Mouse (Mus musculus) embryonic facial prominence, embryonic 14.5 days (tissue): Measurements from ENCODE around the gene Dstn. TPM values are rescaled to one million over a fixed set of nuclear protein-coding genes. Genes with fewer than 3 reads are reported as not detected.

Experiments used
- ATAC-seq: fragments of 200-750 bp; cut with Nextera tagmentation; 2 replicates; pipeline ENCODE4 v1.8.0; 2017; ENCODE audit warnings: low read depth, moderate number of reproducible peaks, moderate TSS enrichment
- DNase-seq: peaks from one replicate; pipeline ENCODE4 v3.0.0-alpha.2; 2015; ENCODE audit warnings: low spot score
- H3K27ac ChIP-seq: fragments of 300-500 bp; sonication (generic); replicated peaks from 2 replicates; pipeline ENCODE4 v1.5.1; 2014; ENCODE audit warnings: low read depth, mild to moderate bottlenecking, low read length, moderate library complexity
- H3K27me3 ChIP-seq: fragments of 300-500 bp; sonication (generic); replicated peaks from 2 replicates; pipeline ENCODE4 v1.6.1; 2014; ENCODE audit warnings: low read length; ENCODE audit not compliant: control insufficient read depth, insufficient read depth
- H3K36me3 ChIP-seq: fragments of 300-500 bp; sonication (generic); 2 replicates; pipeline ENCODE4 v1.6.1; 2014; ENCODE audit warnings: low read length, mixed read lengths; ENCODE audit not compliant: control insufficient read depth, insufficient read depth
- H3K4me1 ChIP-seq: fragments of 300-500 bp; sonication (generic); 2 replicates; pipeline ENCODE4 v1.6.1; 2014; ENCODE audit warnings: antibody characterized with exemption, low read length; ENCODE audit not compliant: control insufficient read depth, insufficient read depth
- H3K4me2 ChIP-seq: fragments of 300-500 bp; sonication (generic); 2 replicates; pipeline ENCODE4 v1.6.1; 2014; ENCODE audit warnings: low read depth, mild to moderate bottlenecking, low read length, moderate library complexity, mixed read lengths
- H3K4me3 ChIP-seq: fragments of 300-500 bp; sonication (generic); 2 replicates; pipeline ENCODE4 v1.5.1; 2014; ENCODE audit warnings: low read depth, mild to moderate bottlenecking, low read length
- H3K9ac ChIP-seq: fragments of 300-500 bp; sonication (generic); 2 replicates; pipeline ENCODE4 v1.6.1; 2014; ENCODE audit warnings: low read depth, mild to moderate bottlenecking, low read length, moderate library complexity, mixed read lengths
- H3K9me3 ChIP-seq: fragments of 300-500 bp; sonication (generic); 2 replicates; pipeline ENCODE4 v1.6.1; 2016; ENCODE audit warnings: low read length; ENCODE audit not compliant: control insufficient read depth
- WGBS: fragments of 180-500 bp; shearing (Covaris S2); extraction: QIAGEN DNeasy Blood & Tissue Kit; methylation state at CpG from one replicate; pipeline ENCODE4 v1.1.7; 2014; 5-methylcytosine and 5-hydroxymethylcytosine counted together
- polyA plus RNA-seq: library from polyadenylated mRNA; unstranded; fragments of >200 nt; fragmentation: Nextera tagmentation; extraction: Ambion mirVana; gene quantifications from 2 replicates; pipeline ENCODE4 v1.2.1, GENCODE M21; 2014

The Dstn gene
- polyA plus RNA-seq, 1 experiment from 2014 or later: 389 TPM

DNA sequence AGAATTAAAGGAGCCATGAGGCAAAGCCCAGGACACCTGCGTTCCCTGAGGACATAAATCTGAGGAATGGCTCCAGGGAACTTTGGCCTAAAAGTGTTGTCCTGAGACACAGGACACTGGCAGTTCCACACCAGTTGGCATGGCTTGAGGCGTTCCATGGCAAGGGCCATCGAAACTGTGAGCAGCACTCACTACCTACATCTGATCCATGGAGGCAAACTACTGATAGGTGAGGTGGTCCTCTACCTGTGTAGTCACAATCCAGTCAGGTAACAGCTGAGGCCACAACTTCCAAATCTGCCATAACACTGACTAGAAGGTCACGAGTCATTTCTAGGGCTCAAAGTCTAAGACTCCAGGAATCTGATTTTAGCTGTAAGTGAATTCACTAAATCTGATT, 40.6 kb downstream of the Dstn start:
- Histone ChIP-seq H3K4me3 (no peak overlapping the region), H3K27me3 (no peaks in the 10 kb centered on the region), H3K9ac (no peak overlapping the region), H3K4me2 (no peak overlapping the region), H3K9me3 (0 out of 2 replicates have a peak, but pooled peaks cover 1% of the 10 kb centered on the region), H3K36me3 (peaks cover 85% of the 10 kb centered on the region), H3K27ac (no peak overlapping the region), H3K4me1 (no peaks in the 10 kb centered on the region)
- 90% methylated on average over 4 of the region's 4 CpGs for WGBS
- DNase-seq (no peak), ATAC-seq (no peak)

DNA sequence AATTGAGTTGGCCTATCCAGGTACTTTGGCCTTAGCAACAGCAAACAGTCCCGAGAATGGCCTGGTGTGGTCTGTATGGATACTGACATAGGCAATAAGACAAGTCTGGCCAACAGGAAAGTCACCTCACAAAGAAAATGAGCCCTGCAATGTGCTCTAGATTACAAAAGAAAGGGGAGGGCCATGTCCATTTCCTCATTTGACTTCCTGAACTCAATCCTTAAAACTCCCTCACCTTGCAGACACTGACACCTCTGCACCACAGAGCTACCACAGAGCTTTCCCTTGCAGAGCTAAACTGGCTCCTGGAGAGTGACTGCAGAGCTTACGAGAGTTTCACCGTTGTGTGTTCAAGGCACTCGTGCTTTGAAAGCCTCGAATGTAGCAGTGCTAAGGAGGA, 47.1 kb downstream of the Dstn start:
- Histone ChIP-seq H3K36me3 (peaks cover 85% of the 10 kb centered on the region), H3K9ac (no peak overlapping the region), H3K27ac (no peak overlapping the region), H3K27me3 (no peaks in the 10 kb centered on the region), H3K4me2 (no peak overlapping the region), H3K9me3 (0 out of 2 replicates have a peak, but pooled peaks cover 8% of the 10 kb centered on the region), H3K4me3 (no peak overlapping the region), H3K4me1 (no peaks in the 10 kb centered on the region)
- DNase-seq (no peak), ATAC-seq (no peak)
- 96% methylated on average over 5 of the region's 5 CpGs for WGBS

DNA sequence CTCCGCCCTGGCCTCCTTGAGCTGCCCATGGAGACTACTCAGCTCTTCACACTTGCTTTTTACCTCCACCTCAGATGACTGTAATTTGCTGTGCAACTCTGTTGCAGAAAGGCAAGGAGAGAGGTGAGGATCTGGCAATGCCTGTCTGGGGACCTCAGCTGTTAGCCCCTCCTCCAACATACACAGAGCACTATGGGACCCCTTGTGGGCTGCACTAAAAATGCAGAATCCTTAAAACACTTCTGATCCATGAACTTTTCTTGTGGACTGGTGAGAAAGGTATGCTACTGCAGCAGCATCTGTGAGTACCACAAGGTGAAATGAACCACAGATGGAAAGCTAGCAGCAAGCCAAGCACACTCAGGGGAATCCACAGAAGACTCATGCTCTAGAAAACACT, 48.2 kb downstream of the Dstn start:
- Histone ChIP-seq H3K4me3 (no peak overlapping the region), H3K27me3 (no peaks in the 10 kb centered on the region), H3K36me3 (peaks cover 85% of the 10 kb centered on the region), H3K9ac (no peak overlapping the region), H3K9me3 (0 out of 2 replicates have a peak, but pooled peaks cover 8% of the 10 kb centered on the region), H3K27ac (no peak overlapping the region), H3K4me2 (no peak overlapping the region), H3K4me1 (no peaks in the 10 kb centered on the region)
- 100% methylated on average over 1 of the region's 1 CpGs for WGBS
- ATAC-seq (no peak), DNase-seq (no peak)

DNA sequence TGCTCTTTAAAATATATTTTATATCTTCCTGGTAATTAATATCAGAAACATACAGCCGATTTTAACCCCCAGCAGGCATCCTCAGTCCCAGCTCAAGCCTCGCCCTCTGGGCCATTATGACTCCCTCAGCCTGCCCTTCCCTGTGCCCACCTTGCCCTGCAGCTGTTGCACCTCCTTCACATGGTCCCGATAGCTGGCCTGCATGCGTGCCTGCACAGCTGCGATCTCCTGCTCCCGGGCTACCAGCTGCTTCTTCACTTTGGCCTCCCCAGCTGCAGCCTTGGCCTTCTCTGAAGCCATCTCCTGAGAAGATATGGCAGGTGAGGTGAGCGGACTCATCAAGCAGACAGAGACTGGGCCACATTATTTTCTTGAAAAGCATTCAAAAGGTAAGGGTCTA, 54.1 kb downstream of the Dstn start:
- H3K36me3 ChIP-seq: peaks cover 99% of the 10 kb centered on the region
- H3K27ac ChIP-seq: no peak overlapping the region
- H3K9ac ChIP-seq: no peak overlapping the region
- no peak overlapping the region for H3K4me2 ChIP-seq
- WGBS: 88% methylated on average over 7 of the region's 7 CpGs
- H3K4me3 ChIP-seq: no peak overlapping the region
- ATAC-seq (no peak), DNase-seq (no peak)
- no peaks in the 10 kb centered on the region for H3K4me1 ChIP-seq
- no peaks in the 10 kb centered on the region for H3K9me3 ChIP-seq
- H3K27me3 ChIP-seq: no peaks in the 10 kb centered on the region

DNA sequence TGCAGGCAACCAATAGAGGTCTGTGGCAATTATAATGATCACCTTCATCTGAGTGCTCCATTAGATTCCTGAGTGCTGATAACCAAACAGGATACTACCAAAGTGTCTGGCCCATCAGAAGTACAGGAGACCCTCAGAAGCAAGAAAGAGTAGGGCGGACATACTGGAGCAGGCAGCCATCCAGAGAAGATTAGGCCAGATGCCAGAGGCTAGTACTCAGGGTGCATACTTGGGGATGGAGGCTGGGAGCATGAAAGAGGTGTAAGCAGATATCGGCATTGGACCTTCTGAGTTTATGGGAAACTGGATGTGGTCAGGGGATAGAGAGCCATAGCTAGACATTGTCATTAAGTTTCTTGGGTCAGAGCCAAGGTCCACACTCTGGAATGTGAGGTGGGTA, 55.7 kb downstream of the Dstn start:
- ATAC-seq (no peak), DNase-seq (no peak)
- Histone ChIP-seq H3K27me3 (no peaks in the 10 kb centered on the region), H3K4me2 (no peak overlapping the region), H3K36me3 (peaks cover 99% of the 10 kb centered on the region), H3K4me3 (no peak overlapping the region), H3K9me3 (no peaks in the 10 kb centered on the region), H3K4me1 (no peaks in the 10 kb centered on the region), H3K27ac (no peak overlapping the region), H3K9ac (no peak overlapping the region)
- WGBS: 86% methylated on average over 2 of the region's 2 CpGs

DNA sequence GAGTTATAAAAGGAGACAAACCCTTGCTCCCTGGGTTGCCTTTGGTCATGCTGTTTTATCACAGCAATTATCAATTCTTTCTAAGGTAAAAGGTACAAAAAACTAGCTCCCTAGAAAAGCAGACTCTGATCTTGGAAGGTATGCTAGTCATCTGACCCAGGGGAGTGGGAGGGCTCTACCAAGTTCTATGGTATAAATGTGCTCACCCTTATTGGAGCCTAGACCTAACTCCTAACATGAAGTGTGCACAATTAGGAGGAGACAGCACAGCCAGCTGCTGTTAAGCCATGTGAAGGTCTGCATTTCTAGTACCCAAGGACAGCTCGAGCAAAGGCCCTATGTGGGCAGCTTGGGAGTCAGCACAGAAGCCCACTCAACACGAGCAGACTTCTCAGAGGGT, 56.8 kb downstream of the Dstn start:
- Histone ChIP-seq H3K4me1 (no peaks in the 10 kb centered on the region), H3K9ac (no peak overlapping the region), H3K27ac (no peak overlapping the region), H3K36me3 (peaks cover 96% of the 10 kb centered on the region), H3K4me3 (no peak overlapping the region), H3K27me3 (no peaks in the 10 kb centered on the region), H3K4me2 (no peak overlapping the region), H3K9me3 (no peaks in the 10 kb centered on the region)
- DNase-seq: no peak
- ATAC-seq: no peak
- 97% methylated on average over 2 of the region's 2 CpGs for WGBS

DNA sequence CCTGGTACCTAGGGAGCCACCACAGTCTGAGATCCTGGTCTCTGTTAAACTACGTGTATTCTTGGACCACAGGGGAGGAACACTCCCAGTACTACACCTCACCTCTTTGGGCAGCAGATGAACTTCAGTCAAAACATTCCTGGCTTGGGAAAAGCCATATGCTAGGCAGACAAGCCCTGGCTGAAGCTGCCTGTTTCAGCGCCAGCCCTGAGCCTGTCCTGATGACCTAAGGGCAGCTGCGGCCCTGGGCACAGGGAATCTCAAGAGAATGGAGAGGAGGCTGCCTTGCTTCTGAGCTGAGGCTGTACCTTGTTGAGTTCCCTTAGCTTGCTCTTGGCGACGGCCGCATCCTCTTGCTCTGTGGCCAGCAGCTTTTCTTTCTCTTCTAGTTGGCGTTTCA, 58.0 kb downstream of the Dstn start:
- ATAC-seq (no peak), DNase-seq (no peak)
- H3K4me2 ChIP-seq: no peak overlapping the region
- no peak overlapping the region for H3K4me3 ChIP-seq
- no peak overlapping the region for H3K9ac ChIP-seq
- H3K27me3 ChIP-seq: no peaks in the 10 kb centered on the region
- peaks cover 87% of the 10 kb centered on the region for H3K36me3 ChIP-seq
- WGBS: 97% methylated on average over 7 of the region's 7 CpGs
- no peaks in the 10 kb centered on the region for H3K9me3 ChIP-seq
- H3K4me1 ChIP-seq: no peaks in the 10 kb centered on the region
- H3K27ac ChIP-seq: no peak overlapping the region

DNA sequence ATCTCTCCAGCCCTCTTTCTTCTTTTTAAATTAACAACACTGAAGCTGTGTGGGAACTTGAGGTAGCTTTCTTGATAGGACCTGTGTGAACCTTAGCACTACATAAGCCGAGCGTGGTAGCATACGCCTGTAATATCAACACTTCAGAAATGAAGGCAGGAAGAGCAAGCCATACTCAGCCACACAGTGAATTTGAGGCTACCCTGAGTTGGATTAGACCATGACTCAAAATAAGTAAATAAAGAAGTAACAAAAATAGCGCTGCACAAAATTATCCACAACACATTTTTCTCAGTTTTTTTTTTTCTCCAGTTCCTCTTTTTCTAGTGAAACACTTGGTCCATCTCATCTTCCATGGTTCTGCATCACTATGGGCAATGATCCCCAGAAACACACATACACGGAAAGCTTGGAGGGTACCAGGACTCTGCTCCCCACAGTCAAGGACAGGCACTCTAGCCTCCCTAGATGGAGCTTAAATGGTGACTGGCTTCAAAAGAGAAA, 60.1 kb downstream of the Dstn start:
- DNase-seq (no peak), ATAC-seq (no peak)
- Histone ChIP-seq H3K36me3 (peaks cover 82% of the 10 kb centered on the region), H3K9ac (no peak overlapping the region), H3K27me3 (no peaks in the 10 kb centered on the region), H3K27ac (no peak overlapping the region), H3K4me1 (no peaks in the 10 kb centered on the region), H3K4me2 (no peak overlapping the region), H3K4me3 (no peak overlapping the region), H3K9me3 (no peaks in the 10 kb centered on the region)
- 93% methylated on average over 5 of the region's 5 CpGs for WGBS

DNA sequence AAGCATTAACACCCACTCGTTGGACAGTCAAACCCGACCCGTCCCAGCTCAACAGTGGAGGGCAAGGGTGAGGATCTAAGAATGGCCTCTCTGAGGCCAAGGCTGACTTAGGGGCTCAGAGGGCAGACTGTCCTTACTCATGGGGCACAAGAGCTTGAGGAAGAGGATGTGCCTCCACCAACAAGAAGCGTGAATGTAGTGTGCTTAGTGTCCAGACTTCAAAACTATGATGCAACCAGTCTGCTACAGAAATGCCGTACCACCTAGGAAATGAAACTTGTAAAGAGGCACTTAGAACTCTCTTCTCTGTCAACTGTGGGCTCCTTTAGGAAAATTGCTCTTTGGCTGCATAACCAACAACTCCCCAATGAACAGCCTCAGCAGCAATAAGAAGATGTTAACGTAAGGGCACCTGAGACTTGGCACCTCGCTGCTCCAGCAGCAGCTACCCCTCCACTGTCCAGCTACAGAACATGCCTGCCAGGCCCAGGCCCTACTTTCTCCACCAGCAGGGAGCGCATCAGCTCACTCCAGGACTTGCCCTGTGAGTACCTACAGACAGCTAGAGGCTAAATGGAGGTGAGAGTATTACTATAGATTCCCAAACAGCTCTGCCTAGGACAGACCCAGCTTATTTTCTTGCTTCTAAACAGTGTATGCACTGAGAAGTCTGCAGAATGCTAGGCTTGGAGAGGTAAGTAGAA, 63.5 kb downstream of the Dstn start:
- WGBS: 92% methylated on average over 8 of the region's 8 CpGs
- Histone ChIP-seq H3K36me3 (peaks cover 74% of the 10 kb centered on the region), H3K4me3 (no peak overlapping the region), H3K9me3 (no peaks in the 10 kb centered on the region), H3K27ac (no peak overlapping the region), H3K4me2 (no peak overlapping the region), H3K27me3 (no peaks in the 10 kb centered on the region), H3K4me1 (no peaks in the 10 kb centered on the region), H3K9ac (no peak overlapping the region)
- DNase-seq (no peak), ATAC-seq (no peak)
